8 mouse cellular contexts compared by ENCODE assay signal in genomic region chr12:69537675-69538361, GRCm38 (mm10). TPM values are rescaled to one million over a fixed set of nuclear protein-coding genes. Genes with fewer than 3 reads are reported as not detected.
DNase-seq lines count a peak whose midpoint lies in the region; ATAC-seq lines count a peak whose summit lies in the region.

No protein-coding gene starts in this region.

- no peak overlapping the region for H3K9ac ChIP-seq in forebrain, embryonic 15.5 days (replicated peaks)

- 66% methylated on average over 19 of the region's 19 CpGs for WGBS in forebrain, embryonic 15.5 days

- peaks cover 17% of the 10 kb centered on the region for H3K4me1 ChIP-seq in forebrain, embryonic 15.5 days

- peak; percentile 52 for DNase-seq in adipocyte (ENCODE audit: low spot score)
- peak; percentile 47 for DNase-seq in heart, postnatal 25 days (ENCODE audit: low spot score)
- peak; percentile 42 to 67 for DNase-seq in kidney, postnatal 4 days
- DNase-seq in lung, postnatal 10 days = peak; percentile 61
- peak; percentile 43 to 50 for DNase-seq in right cerebral cortex, adult 2 months (ENCODE audit: low spot score in 2 of 2)
- DNase-seq in cerebellum, adult 8-10 months = no peak

- H3K27me3 ChIP-seq in forebrain, embryonic 15.5 days = no peaks in the 10 kb centered on the region

- no peaks in the 10 kb centered on the region for H3K9me3 ChIP-seq in forebrain, embryonic 15.5 days

- peak; percentile 74 for ATAC-seq in CD4-positive, CD25-positive, alpha-beta regulatory T cell, adult 4 months
- ATAC-seq in forebrain, embryonic 15.5 days (replicated peaks) = peak; percentile 42; the same call in 1 of the 2 replicates

- H3K27ac ChIP-seq in forebrain, embryonic 15.5 days (replicated peaks) = peak overlapping the region; percentile 49; the same call in 1 of the 2 replicates

- H3K4me3 ChIP-seq in forebrain, embryonic 15.5 days = no peak overlapping the region

- H3K4me2 ChIP-seq in forebrain, embryonic 15.5 days (replicated peaks) = no peak overlapping the region

- no peaks in the 10 kb centered on the region for H3K36me3 ChIP-seq in forebrain, embryonic 15.5 days

- intact Hi-C loops in heart, postnatal 25 days (cut with DNase I) = no loop called here

RNA-seq across cellular contexts. Expression of gene Vcpkmt, which starts 45.0 kb away (rescaled TPM):
- 10 to 100 TPM in 1 of 2 experiments, 1 to 10 TPM in 1; 9.5 to 11.7 TPM for polyA plus RNA-seq in CD4-positive, CD25-positive, alpha-beta regulatory T cell, adult 4 months (2017; shearing (Covaris generic))
- 30.7 and 32.1 TPM in 2 replicates for polyA plus RNA-seq in forebrain, embryonic 15.5 days (2015; fragmentation: Nextera tagmentation; extraction: Ambion mirVana)
- 1 to 10 TPM; 3.4 to 4.1 TPM for total RNA-seq in heart, postnatal 25 days (2021)
